Mouse (Mus musculus) heart, embryonic 12.5 days (tissue): ENCODE measurements around the gene Wdr20. TPM values are rescaled to one million over a fixed set of nuclear protein-coding genes. Genes with fewer than 3 reads are reported as not detected.
A peak's percentile ranks its signal among the peaks of the same experiment; 100 is the strongest.

ENCODE experiments used
- ATAC-seq: fragments of 200-750 bp; cut with Nextera tagmentation; 2 replicates; pipeline ENCODE4 v1.8.0; 2017; ENCODE audit warnings: moderate TSS enrichment, moderate library complexity; ENCODE audit not compliant: insufficient number of reproducible peaks, low FRiP score
- H3K27ac ChIP-seq: fragments of 300-500 bp; sonication (generic); 2 replicates; pipeline ENCODE4 v1.5.1; 2016; ENCODE audit warnings: mild to moderate bottlenecking, moderate library complexity; ENCODE audit not compliant: poor library complexity, severe bottlenecking
- H3K27me3 ChIP-seq: fragments of 300-500 bp; sonication (generic); replicated peaks from 2 replicates; pipeline ENCODE4 v1.6.1; 2016; ENCODE audit warnings: mild to moderate bottlenecking, moderate library complexity
- H3K36me3 ChIP-seq: fragments of 300-500 bp; sonication (generic); 2 replicates; pipeline ENCODE4 v1.6.1; 2016; ENCODE audit warnings: mild to moderate bottlenecking, moderate library complexity
- H3K4me1 ChIP-seq: fragments of 300-500 bp; sonication (generic); replicated peaks from 2 replicates; pipeline ENCODE4 v1.6.1; 2016; ENCODE audit warnings: mild to moderate bottlenecking
- H3K4me2 ChIP-seq: fragments of 300-500 bp; sonication (generic); 2 replicates; pipeline ENCODE4 v1.6.1; 2016; ENCODE audit warnings: mild to moderate bottlenecking, moderate library complexity
- H3K4me3 ChIP-seq: fragments of 300-500 bp; sonication (generic); 2 replicates; pipeline ENCODE4 v1.5.1; 2016; ENCODE audit warnings: mild to moderate bottlenecking
- H3K9ac ChIP-seq: fragments of 300-500 bp; sonication (generic); 2 replicates; pipeline ENCODE4 v1.6.1; 2016; ENCODE audit warnings: mild to moderate bottlenecking, moderate library complexity
- H3K9me3 ChIP-seq: fragments of 300-500 bp; sonication (generic); replicated peaks from 2 replicates; pipeline ENCODE4 v1.6.1; 2016; ENCODE audit warnings: mild to moderate bottlenecking, moderate library complexity
- WGBS: fragments of 180-500 bp; shearing (Covaris S2); methylation state at CpG from one replicate; pipeline ENCODE4 v1.1.7; 2016; 5-methylcytosine and 5-hydroxymethylcytosine counted together
- polyA plus RNA-seq: library from polyadenylated mRNA; unstranded; fragments of >200 nt; fragmentation: Nextera tagmentation; extraction: Ambion mirVana; gene quantifications from 2 replicates; pipeline ENCODE4 v1.2.1, GENCODE M21; 2016

The Wdr20 gene
- polyA plus RNA-seq, 1 experiment from 2014 or later: 16.8 TPM

DNA sequence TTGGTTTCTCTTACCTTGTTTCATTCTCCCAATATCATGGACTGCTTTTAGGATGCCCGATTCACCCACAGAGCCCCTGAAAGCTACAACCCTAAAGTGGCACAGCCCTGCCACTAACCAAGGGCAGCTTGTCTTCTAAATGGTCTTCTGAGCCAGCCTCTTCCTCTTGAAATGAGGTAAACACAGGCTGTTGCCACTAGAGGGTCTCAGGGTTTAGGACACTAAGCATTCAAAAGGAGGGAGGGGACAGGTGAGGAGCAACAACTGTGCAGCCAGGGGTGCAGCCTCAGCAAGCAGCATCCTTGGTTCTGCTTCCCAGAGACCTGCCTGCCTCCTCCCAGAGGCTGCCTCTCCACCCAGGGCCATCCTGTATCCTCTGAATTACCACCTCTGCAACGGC, 84.0 kb downstream of the Wdr20 start:
- WGBS: 72% methylated on average over 2 of the region's 2 CpGs
- H3K4me2 ChIP-seq: no peak overlapping the region
- H3K27ac ChIP-seq: no peak overlapping the region
- no peaks in the 10 kb centered on the region for H3K4me1 ChIP-seq
- ATAC-seq: no peak
- no peak overlapping the region for H3K9ac ChIP-seq
- no peak overlapping the region for H3K4me3 ChIP-seq
- H3K27me3 ChIP-seq: no peaks in the 10 kb centered on the region
- no peaks in the 10 kb centered on the region for H3K36me3 ChIP-seq
- no peaks in the 10 kb centered on the region for H3K9me3 ChIP-seq

DNA sequence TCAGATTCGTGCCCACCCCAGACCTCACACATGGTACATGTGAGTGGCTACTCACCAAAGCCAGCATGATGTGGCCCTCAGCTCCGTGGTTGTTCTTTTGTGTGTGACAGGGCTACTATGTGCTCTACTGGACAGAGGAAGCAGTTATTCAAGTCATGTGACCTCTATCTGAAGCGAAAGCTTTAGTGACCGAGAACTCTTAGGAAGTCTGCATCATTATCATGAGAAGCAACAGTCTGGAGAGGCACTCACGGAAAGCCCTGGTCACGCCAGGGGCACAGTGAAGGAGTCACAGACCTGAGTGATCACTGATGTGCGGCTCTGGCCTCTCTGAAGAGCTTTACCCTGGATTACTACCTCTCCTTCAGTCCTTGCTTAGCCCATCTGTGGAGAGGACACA, 84.6 kb downstream of the Wdr20 start:
- WGBS: 73% methylated on average over 7 of the region's 7 CpGs
- no peak overlapping the region for H3K4me2 ChIP-seq
- ATAC-seq: no peak

GRCm38 (mm10) chr12:110828908-110829307, 91.2 kb downstream of the Wdr20 start:
- Histone ChIP-seq H3K4me1 (no peaks in the 10 kb centered on the region), H3K9me3 (no peaks in the 10 kb centered on the region), H3K9ac (no peak overlapping the region), H3K4me2 (no peak overlapping the region), H3K27me3 (no peaks in the 10 kb centered on the region), H3K4me3 (no peak overlapping the region), H3K36me3 (no peaks in the 10 kb centered on the region), H3K27ac (no peak overlapping the region)
- 88% methylated on average over 4 of the region's 4 CpGs for WGBS
- ATAC-seq: no peak

More for the DNA sequence above, 84.6 kb downstream of the Wdr20 start:
- no peaks in the 10 kb centered on the region for H3K9me3 ChIP-seq
- no peak overlapping the region for H3K27ac ChIP-seq
- no peaks in the 10 kb centered on the region for H3K36me3 ChIP-seq
- no peaks in the 10 kb centered on the region for H3K4me1 ChIP-seq
- H3K9ac ChIP-seq: no peak overlapping the region
- H3K4me3 ChIP-seq: no peak overlapping the region
- no peaks in the 10 kb centered on the region for H3K27me3 ChIP-seq

DNA sequence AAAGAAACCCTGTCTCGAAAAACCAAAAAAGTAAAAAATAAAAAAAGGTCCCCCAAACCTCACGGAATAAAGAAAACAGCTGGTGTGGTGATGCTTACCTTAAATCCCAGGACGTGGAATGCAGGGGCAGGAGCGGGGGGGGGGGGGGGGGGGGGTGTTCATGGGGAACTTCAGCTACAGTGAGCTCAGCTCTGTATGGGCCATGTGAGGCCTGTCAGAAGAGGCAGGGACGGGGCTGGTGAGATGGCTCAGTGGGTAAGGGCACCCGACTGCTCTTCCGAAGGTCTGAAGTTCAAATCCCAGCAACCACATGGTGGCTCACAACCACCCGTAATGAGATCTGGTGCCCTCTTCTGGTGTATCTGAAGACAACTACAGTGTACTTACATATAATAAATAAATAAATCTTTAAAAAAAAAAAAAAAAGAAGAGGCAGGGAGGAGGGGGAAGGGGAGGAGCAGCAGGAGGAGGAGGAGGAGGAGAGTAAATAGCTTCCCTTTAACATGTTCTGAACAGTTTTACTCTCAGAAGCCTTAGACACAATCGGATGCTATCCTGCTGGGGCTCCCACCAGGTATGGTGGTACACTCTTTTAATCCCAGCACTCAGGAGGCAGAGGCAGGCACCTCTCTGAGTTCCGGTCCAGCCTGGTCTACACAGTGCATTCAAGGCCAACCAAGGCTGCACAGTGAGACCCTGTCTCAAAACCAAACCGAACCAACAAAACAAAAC, 92.7 kb downstream of the Wdr20 start:
- WGBS: 80% methylated on average over 10 of the region's 11 CpGs
- ATAC-seq: no peak
- no peak overlapping the region for H3K4me3 ChIP-seq
- H3K4me2 ChIP-seq: no peak overlapping the region
- H3K27me3 ChIP-seq: no peaks in the 10 kb centered on the region
- H3K9me3 ChIP-seq: no peaks in the 10 kb centered on the region
- H3K36me3 ChIP-seq: no peaks in the 10 kb centered on the region
- no peak overlapping the region for H3K9ac ChIP-seq
- no peak overlapping the region for H3K27ac ChIP-seq
- no peaks in the 10 kb centered on the region for H3K4me1 ChIP-seq

GRCm38 (mm10) chr12:110835182-110835581, 97.4 kb downstream of the Wdr20 start:
- H3K4me2 ChIP-seq: no peak overlapping the region
- H3K9me3 ChIP-seq: no peaks in the 10 kb centered on the region
- no peaks in the 10 kb centered on the region for H3K27me3 ChIP-seq
- peaks cover 13% of the 10 kb centered on the region for H3K4me1 ChIP-seq
- no peak overlapping the region for H3K4me3 ChIP-seq
- 94% methylated on average over 3 of the region's 3 CpGs for WGBS
- no peaks in the 10 kb centered on the region for H3K36me3 ChIP-seq
- no peak overlapping the region for H3K27ac ChIP-seq
- H3K9ac ChIP-seq: no peak overlapping the region
- no peak for ATAC-seq

- no peak for ATAC-seq
- H3K9ac ChIP-seq: 0 out of 2 replicates have a peak overlapping the region, but pooled peaks have one; percentile 14
- 0 out of 2 replicates have a peak overlapping the region, but pooled peaks have one; percentile 14 for H3K4me2 ChIP-seq
- no peaks in the 10 kb centered on the region for H3K27me3 ChIP-seq
- H3K9me3 ChIP-seq: no peaks in the 10 kb centered on the region
- WGBS: 35% methylated on average over 6 of the region's 6 CpGs
- peaks cover 13% of the 10 kb centered on the region for H3K4me1 ChIP-seq
- H3K36me3 ChIP-seq: no peaks in the 10 kb centered on the region
- no peak overlapping the region for H3K27ac ChIP-seq
- no peak overlapping the region for H3K4me3 ChIP-seq
These were observed 99.0 kb downstream of the Wdr20 start for GRCm38 (mm10) chr12:110836729-110837128.

- Histone ChIP-seq H3K9me3 (no peaks in the 10 kb centered on the region), H3K27me3 (no peaks in the 10 kb centered on the region), H3K4me3 (no peak overlapping the region), H3K4me1 (peaks cover 13% of the 10 kb centered on the region), H3K27ac (no peak overlapping the region), H3K9ac (0 out of 2 replicates have a peak overlapping the region, but pooled peaks have one; percentile 14), H3K36me3 (no peaks in the 10 kb centered on the region), H3K4me2 (0 out of 2 replicates have a peak overlapping the region, but pooled peaks have one; percentile 14)
- WGBS: 44% methylated on average over 5 of the region's 5 CpGs
- ATAC-seq: no peak
These were observed 99.6 kb downstream of the Wdr20 start for GRCm38 (mm10) chr12:110837192-110837841.

DNA sequence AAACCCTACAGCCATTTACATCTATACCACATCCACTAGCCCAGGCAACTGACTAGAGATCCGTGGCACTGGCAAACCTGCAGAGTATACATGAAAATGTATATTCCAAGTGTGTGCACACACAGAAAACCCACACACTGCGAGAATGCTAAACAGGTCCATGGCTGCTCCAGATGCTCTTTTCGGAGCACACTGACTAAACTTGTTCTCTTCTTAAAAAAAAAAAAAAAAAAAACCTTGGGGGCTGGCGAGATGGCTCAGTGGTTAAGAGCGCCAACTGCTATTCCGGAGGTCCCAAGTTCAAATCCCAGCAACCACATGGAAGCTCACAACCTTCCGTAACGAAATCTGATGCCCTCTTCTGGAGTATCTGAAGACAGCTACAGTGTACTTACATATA, 100.1 kb downstream of the Wdr20 start:
- ATAC-seq: no peak
- Histone ChIP-seq H3K36me3 (no peaks in the 10 kb centered on the region), H3K4me2 (no peak overlapping the region), H3K4me1 (peaks cover 13% of the 10 kb centered on the region), H3K4me3 (no peak overlapping the region), H3K9ac (no peak overlapping the region), H3K9me3 (no peaks in the 10 kb centered on the region), H3K27me3 (no peaks in the 10 kb centered on the region), H3K27ac (no peak overlapping the region)
- WGBS: 84% methylated on average over 8 of the region's 8 CpGs

DNA sequence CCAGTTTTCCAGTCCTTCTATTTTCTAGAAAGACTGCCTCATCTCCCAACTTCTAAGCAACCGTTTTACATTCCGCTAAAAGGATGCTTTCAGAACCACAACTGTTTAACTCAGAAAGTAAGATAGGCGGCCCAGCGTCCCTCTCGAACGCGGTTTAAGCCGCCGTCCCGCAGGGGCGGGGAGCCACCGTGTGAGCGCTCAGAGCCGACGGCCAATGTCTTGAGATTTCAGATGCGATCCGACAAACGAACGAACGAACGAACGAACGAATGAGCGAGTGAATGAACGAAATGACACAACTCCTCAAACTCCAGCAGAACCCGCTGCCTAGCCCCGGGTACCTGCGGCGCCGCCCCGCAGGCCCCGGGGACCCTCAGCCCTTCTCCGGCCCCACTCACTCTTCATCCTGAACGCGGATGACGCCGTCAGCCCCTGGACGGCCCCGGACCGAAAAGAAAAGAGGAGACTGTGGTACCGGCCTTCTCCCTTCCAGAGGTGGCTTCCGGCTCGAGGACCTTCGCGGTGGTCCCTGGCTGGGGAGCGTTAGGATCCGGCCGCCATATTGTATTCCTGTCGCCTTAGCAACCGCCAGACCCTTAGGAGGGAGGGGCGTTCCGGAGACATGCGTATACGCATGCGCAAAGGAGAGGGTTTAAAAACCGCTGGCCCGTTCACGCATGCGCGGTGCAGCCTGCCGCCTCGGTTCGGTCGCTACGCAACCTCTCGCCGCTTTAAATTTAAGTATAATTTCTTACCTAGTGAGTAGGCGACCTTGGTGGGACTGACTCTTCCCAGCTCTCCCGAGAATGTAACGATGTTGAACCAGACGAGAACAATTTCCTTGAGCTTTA, 102.8 kb downstream of the Wdr20 start, which contains the start of gene Mok:
Gene Mok, minus strand, starts transcription at position 592 of the 851 bp plus-strand sequence.
- H3K27me3 ChIP-seq: no peaks in the 10 kb centered on the region
- H3K4me1 ChIP-seq: peaks cover 18% of the 10 kb centered on the region
- peak within 1 kb of the TSS; percentile 59 for H3K4me2 ChIP-seq
- H3K27ac ChIP-seq: no peak within 1 kb of the TSS
- H3K36me3 ChIP-seq: no peaks in the 10 kb centered on the region
- peak within 1 kb of the TSS; percentile 48 for H3K9ac ChIP-seq
- under 1% methylated on average over 71 of the region's 71 CpGs for WGBS
- no peaks in the 10 kb centered on the region for H3K9me3 ChIP-seq
- H3K4me3 ChIP-seq: peak within 1 kb of the TSS; percentile 58
- peak; percentile 74 for ATAC-seq

- ATAC-seq: no peak
- Histone ChIP-seq H3K27ac (no peak overlapping the region), H3K9ac (no peak overlapping the region), H3K4me2 (no peak overlapping the region), H3K4me3 (no peak overlapping the region), H3K9me3 (no peaks in the 10 kb centered on the region), H3K27me3 (no peaks in the 10 kb centered on the region), H3K4me1 (peaks cover 22% of the 10 kb centered on the region), H3K36me3 (no peaks in the 10 kb centered on the region)
- WGBS: 63% methylated on average over 5 of the region's 5 CpGs
These were observed 104.2 kb downstream of the Wdr20 start for GRCm38 (mm10) chr12:110841731-110842493.
